Mouse (Mus musculus) forebrain, embryonic 11.5 days (tissue): ENCODE measurements at regions not wholly inside any gene's neighbourhood (a gene's known extent, or its start where the extent isn't known, plus 50 kb on each side); places are given as distances from the start of the nearest gene placed in this dataset.

ENCODE experiments used
- ATAC-seq: fragments of 200-750 bp; cut with Nextera tagmentation; replicated peaks from 2 replicates; pipeline ENCODE4 v1.8.0; 2017; ENCODE audit warnings: moderate TSS enrichment; ENCODE audit not compliant: low FRiP score
- DNase-seq: peaks from one replicate; pipeline ENCODE4 v3.0.0-alpha.2; 2017; ENCODE audit warnings: low spot score
- H3K27ac ChIP-seq: fragments of 300-500 bp; sonication (generic); 2 replicates; pipeline ENCODE4 v1.5.1; 2014; ENCODE audit warnings: low read depth, low read length
- H3K27me3 ChIP-seq: fragments of 300-500 bp; sonication (generic); 2 replicates; pipeline ENCODE4 v1.6.1; 2014; ENCODE audit warnings: mild to moderate bottlenecking, low read length, mixed read lengths; ENCODE audit not compliant: control insufficient read depth, insufficient read depth
- H3K36me3 ChIP-seq: fragments of 300-500 bp; sonication (generic); 2 replicates; pipeline ENCODE4 v1.6.1; 2014; ENCODE audit warnings: mild to moderate bottlenecking, low read length, moderate library complexity, mixed read lengths; ENCODE audit not compliant: control insufficient read depth, insufficient read depth
- H3K4me1 ChIP-seq: fragments of 300-500 bp; sonication (generic); replicated peaks from 2 replicates; pipeline ENCODE4 v1.6.1; 2014; ENCODE audit warnings: low read length, mixed read lengths; ENCODE audit not compliant: control insufficient read depth, insufficient read depth
- H3K4me2 ChIP-seq: fragments of 300-500 bp; sonication (generic); 2 replicates; pipeline ENCODE4 v1.6.1; 2014; ENCODE audit warnings: low read depth, mild to moderate bottlenecking, low read length, moderate library complexity, mixed read lengths; ENCODE audit not compliant: severe bottlenecking
- H3K4me3 ChIP-seq: fragments of 300-500 bp; sonication (generic); 2 replicates; pipeline ENCODE4 v1.5.1; 2014; ENCODE audit warnings: low read depth, low read length
- H3K9ac ChIP-seq: fragments of 300-500 bp; sonication (generic); 2 replicates; pipeline ENCODE4 v1.6.1; 2014; ENCODE audit warnings: low read length
- H3K9me3 ChIP-seq: fragments of 300-500 bp; sonication (generic); 2 replicates; pipeline ENCODE4 v1.6.1; 2016; ENCODE audit warnings: low read length, mixed read lengths; ENCODE audit not compliant: control insufficient read depth
- WGBS: fragments of 180-500 bp; shearing (Covaris S2); extraction: QIAGEN DNeasy Blood & Tissue Kit; methylation state at CpG from one replicate; pipeline ENCODE4 v1.1.7; 2014; 5-methylcytosine and 5-hydroxymethylcytosine counted together

GRCm38 (mm10) chr15:62122265-62123023 lies 1199.6 kb upstream of the A1bg start:
- DNase-seq = no peak
- Histone ChIP-seq H3K27ac (no peak overlapping the region), H3K4me3 (no peak overlapping the region), H3K9ac (no peak overlapping the region), H3K9me3 (no peaks in the 10 kb centered on the region), H3K4me2 (no peak overlapping the region), H3K4me1 (no peaks in the 10 kb centered on the region), H3K27me3 (no peaks in the 10 kb centered on the region), H3K36me3 (no peaks in the 10 kb centered on the region)
- no peak for ATAC-seq
- 92% methylated on average over 9 of the region's 9 CpGs for WGBS

- Histone ChIP-seq H3K4me2 (no peak overlapping the region), H3K9ac (no peak overlapping the region), H3K9me3 (no peaks in the 10 kb centered on the region), H3K4me1 (no peaks in the 10 kb centered on the region), H3K4me3 (no peak overlapping the region), H3K27me3 (no peaks in the 10 kb centered on the region), H3K27ac (no peak overlapping the region), H3K36me3 (no peaks in the 10 kb centered on the region)
- DNase-seq = no peak
- ATAC-seq = no peak
- 89% methylated on average over 4 of the region's 4 CpGs for WGBS
Observed at GRCm38 (mm10) chr15:62121696-62122095, 1198.9 kb upstream of the A1bg start.

GRCm38 (mm10) chr15:62120735-62121134 lies 1197.9 kb upstream of the A1bg start:
- Histone ChIP-seq H3K27me3 (no peaks in the 10 kb centered on the region), H3K9ac (no peak overlapping the region), H3K27ac (no peak overlapping the region), H3K4me3 (no peak overlapping the region), H3K36me3 (no peaks in the 10 kb centered on the region), H3K4me2 (no peak overlapping the region), H3K9me3 (no peaks in the 10 kb centered on the region), H3K4me1 (no peaks in the 10 kb centered on the region)
- ATAC-seq (no peak), DNase-seq (no peak)
- 49% methylated on average over 4 of the region's 4 CpGs for WGBS

- DNase-seq = no peak
- Histone ChIP-seq H3K4me1 (no peaks in the 10 kb centered on the region), H3K9me3 (no peaks in the 10 kb centered on the region), H3K9ac (no peak overlapping the region), H3K27me3 (no peaks in the 10 kb centered on the region), H3K4me3 (no peak overlapping the region), H3K36me3 (no peaks in the 10 kb centered on the region), H3K27ac (no peak overlapping the region), H3K4me2 (no peak overlapping the region)
- ATAC-seq = no peak
- 78% methylated on average over 10 of the region's 10 CpGs for WGBS
Observed at GRCm38 (mm10) chr15:62118997-62119396, 1196.2 kb upstream of the A1bg start.

GRCm38 (mm10) chr15:62116184-62116583 lies 1193.4 kb upstream of the A1bg start:
- Histone ChIP-seq H3K27ac (no peak overlapping the region), H3K4me2 (no peak overlapping the region), H3K36me3 (no peaks in the 10 kb centered on the region), H3K4me1 (no peaks in the 10 kb centered on the region), H3K9ac (no peak overlapping the region), H3K27me3 (no peaks in the 10 kb centered on the region), H3K4me3 (no peak overlapping the region), H3K9me3 (no peaks in the 10 kb centered on the region)
- WGBS = 64% methylated on average over 1 of the region's 1 CpGs
- no peak for DNase-seq
- no peak for ATAC-seq

GRCm38 (mm10) chr15:62114815-62115214 lies 1192.0 kb upstream of the A1bg start:
- H3K9ac ChIP-seq = no peak overlapping the region
- no peak overlapping the region for H3K4me3 ChIP-seq
- H3K4me2 ChIP-seq = no peak overlapping the region
- no peaks in the 10 kb centered on the region for H3K9me3 ChIP-seq
- H3K27ac ChIP-seq = no peak overlapping the region
- ATAC-seq (no peak), DNase-seq (no peak)
- 80% methylated on average over 4 of the region's 4 CpGs for WGBS
- H3K36me3 ChIP-seq = no peaks in the 10 kb centered on the region
- no peaks in the 10 kb centered on the region for H3K27me3 ChIP-seq
- no peaks in the 10 kb centered on the region for H3K4me1 ChIP-seq

GRCm38 (mm10) chr15:62112151-62112550 lies 1189.3 kb upstream of the A1bg start:
- Histone ChIP-seq H3K9me3 (no peaks in the 10 kb centered on the region), H3K27ac (no peak overlapping the region), H3K36me3 (no peaks in the 10 kb centered on the region), H3K4me2 (no peak overlapping the region), H3K4me1 (no peaks in the 10 kb centered on the region), H3K9ac (no peak overlapping the region), H3K27me3 (no peaks in the 10 kb centered on the region), H3K4me3 (no peak overlapping the region)
- no peak for ATAC-seq
- WGBS = 91% methylated on average over 2 of the region's 2 CpGs
- DNase-seq = no peak

GRCm38 (mm10) chr15:62107976-62108375 lies 1185.2 kb upstream of the A1bg start:
- no peak for DNase-seq
- Histone ChIP-seq H3K9ac (no peak overlapping the region), H3K9me3 (no peaks in the 10 kb centered on the region), H3K27ac (no peak overlapping the region), H3K4me1 (no peaks in the 10 kb centered on the region; the same call in 1 of the 2 replicates), H3K4me2 (no peak overlapping the region), H3K4me3 (no peak overlapping the region), H3K36me3 (no peaks in the 10 kb centered on the region), H3K27me3 (no peaks in the 10 kb centered on the region; the same call in 1 of the 2 replicates)
- 88% methylated on average over 3 of the region's 3 CpGs for WGBS
- no peak for ATAC-seq

GRCm38 (mm10) chr15:62106518-62106975 lies 1183.7 kb upstream of the A1bg start:
- H3K4me3 ChIP-seq = no peak overlapping the region
- 7% methylated on average over 5 of the region's 5 CpGs for WGBS
- no peak overlapping the region for H3K9ac ChIP-seq
- H3K27ac ChIP-seq = no peak overlapping the region
- H3K36me3 ChIP-seq = no peaks in the 10 kb centered on the region; the same call in 1 of the 2 replicates
- DNase-seq (peak; percentile 77), ATAC-seq (peak; percentile 59)
- no peaks in the 10 kb centered on the region; the same call in 1 of the 2 replicates for H3K27me3 ChIP-seq
- H3K4me2 ChIP-seq = no peak overlapping the region
- H3K4me1 ChIP-seq = no peaks in the 10 kb centered on the region; the same call in 1 of the 2 replicates
- H3K9me3 ChIP-seq = no peaks in the 10 kb centered on the region; the same call in 1 of the 2 replicates
